Mouse (Mus musculus) neural tube, embryonic 12.5 days (tissue): ENCODE measurements around the gene Prkar2a. TPM values are rescaled to one million over a fixed set of nuclear protein-coding genes. Genes with fewer than 3 reads are reported as not detected.

ENCODE experiments used
- ATAC-seq: fragments of 200-750 bp; cut with Nextera tagmentation; 2 replicates; pipeline ENCODE4 v1.8.0; 2017; ENCODE audit warnings: low read depth, mild to moderate bottlenecking, moderate TSS enrichment, moderate library complexity; ENCODE audit not compliant: low FRiP score
- H3K27ac ChIP-seq: fragments of 300-500 bp; sonication (generic); 2 replicates; pipeline ENCODE4 v1.5.1; 2016
- H3K27me3 ChIP-seq: fragments of 300-500 bp; sonication (generic); replicated peaks from 2 replicates; pipeline ENCODE4 v1.6.1; 2016; ENCODE audit warnings: mild to moderate bottlenecking
- H3K36me3 ChIP-seq: fragments of 300-500 bp; sonication (generic); 2 replicates; pipeline ENCODE4 v1.6.1; 2016; ENCODE audit warnings: mild to moderate bottlenecking
- H3K4me1 ChIP-seq: fragments of 300-500 bp; sonication (generic); 2 replicates; pipeline ENCODE4 v1.6.1; 2016
- H3K4me2 ChIP-seq: fragments of 300-500 bp; sonication (generic); replicated peaks from 2 replicates; pipeline ENCODE4 v1.6.1; 2016; ENCODE audit warnings: mild to moderate bottlenecking
- H3K4me3 ChIP-seq: fragments of 300-500 bp; sonication (generic); 2 replicates; pipeline ENCODE4 v1.5.1; 2016
- H3K9ac ChIP-seq: fragments of 300-500 bp; sonication (generic); 2 replicates; pipeline ENCODE4 v1.6.1; 2016; ENCODE audit warnings: mild to moderate bottlenecking
- H3K9me3 ChIP-seq: fragments of 300-500 bp; sonication (generic); 2 replicates; pipeline ENCODE4 v1.6.1; 2016; ENCODE audit warnings: mild to moderate bottlenecking
- WGBS: fragments of 180-500 bp; shearing (Covaris S2); methylation state at CpG from one replicate; pipeline ENCODE4 v1.1.7; 2016; 5-methylcytosine and 5-hydroxymethylcytosine counted together
- polyA plus RNA-seq: library from polyadenylated mRNA; unstranded; fragments of >200 nt; fragmentation: Nextera tagmentation; extraction: Ambion mirVana; gene quantifications from 2 replicates; pipeline ENCODE4 v1.2.1, GENCODE M21; 2016

Gene Prkar2a
- polyA plus RNA-seq, 1 experiment from 2014 or later, result 66.4 TPM

DNA sequence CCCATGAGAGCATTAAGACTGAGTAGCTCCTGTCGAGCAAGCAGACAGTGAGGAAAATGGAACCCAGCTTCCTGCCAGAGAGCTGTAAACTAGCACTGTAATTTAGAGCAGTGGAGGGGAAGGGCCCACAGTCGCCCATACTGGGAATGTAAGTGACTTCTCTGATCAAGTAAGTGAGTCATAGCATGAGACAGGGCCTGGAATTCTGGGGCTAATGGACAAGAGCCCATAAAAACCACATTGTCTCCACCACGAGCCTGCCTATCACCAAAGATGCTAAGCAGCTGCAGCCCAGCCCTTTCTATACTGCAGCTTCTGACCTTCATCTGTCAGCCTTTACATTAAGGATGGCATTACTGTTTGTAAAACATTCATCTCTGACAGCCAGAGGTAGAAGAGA, 50.1 kb downstream of the Prkar2a start:
- Histone ChIP-seq H3K4me1 (no peaks in the 10 kb centered on the region), H3K36me3 (peaks cover 47% of the 10 kb centered on the region), H3K9me3 (no peaks in the 10 kb centered on the region), H3K27ac (no peak overlapping the region), H3K27me3 (no peaks in the 10 kb centered on the region), H3K4me2 (no peak overlapping the region), H3K4me3 (no peak overlapping the region), H3K9ac (no peak overlapping the region)
- 37% methylated on average over 3 of the region's 3 CpGs for WGBS
- ATAC-seq, result no peak

DNA sequence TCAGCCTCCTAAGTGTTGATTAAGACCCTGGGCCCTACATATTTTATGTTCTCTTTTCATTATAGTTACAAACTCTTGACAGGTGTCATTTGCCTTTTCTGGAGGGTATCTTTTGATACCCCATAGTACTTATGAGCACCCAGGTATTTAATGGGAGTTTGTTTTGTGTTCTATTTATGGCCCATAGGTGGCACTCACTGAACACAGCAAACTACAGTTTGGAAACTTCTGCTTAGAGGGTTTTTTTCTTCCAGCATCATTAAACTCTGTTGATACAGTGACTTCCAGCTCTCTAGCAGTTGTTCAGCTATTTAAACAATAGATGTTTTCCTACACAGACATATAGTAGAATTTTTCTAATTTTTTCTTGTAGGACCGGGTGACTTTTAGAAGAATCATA, 50.9 kb downstream of the Prkar2a start:
- Histone ChIP-seq H3K27me3 (no peaks in the 10 kb centered on the region), H3K9me3 (no peaks in the 10 kb centered on the region), H3K4me3 (no peak overlapping the region), H3K27ac (no peak overlapping the region), H3K36me3 (peaks cover 41% of the 10 kb centered on the region), H3K4me2 (no peak overlapping the region), H3K4me1 (no peaks in the 10 kb centered on the region), H3K9ac (no peak overlapping the region)
- 88% methylated on average over 1 of the region's 1 CpGs for WGBS
- no peak for ATAC-seq

DNA sequence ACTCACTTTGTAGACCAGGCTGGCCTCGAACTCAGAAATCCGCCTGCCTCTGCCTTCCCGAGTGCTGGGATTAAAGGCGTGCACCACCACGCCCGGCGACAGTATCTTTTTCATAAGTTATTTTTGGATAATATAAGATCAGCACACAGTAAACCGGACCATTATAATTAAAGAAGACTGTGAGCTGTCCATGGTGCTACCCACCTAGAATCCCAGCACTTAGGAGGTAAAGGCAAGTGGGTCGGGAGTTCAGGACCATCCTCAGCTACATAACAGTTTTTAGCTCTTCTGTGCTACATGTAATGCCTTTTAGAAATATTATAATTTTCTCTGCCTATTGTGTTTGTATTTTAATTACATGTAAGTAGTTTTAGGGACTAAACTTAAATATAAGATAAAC, 52.9 kb downstream of the Prkar2a start:
- Histone ChIP-seq H3K4me3 (no peak overlapping the region), H3K27ac (no peak overlapping the region), H3K9me3 (no peaks in the 10 kb centered on the region), H3K4me2 (no peak overlapping the region), H3K27me3 (no peaks in the 10 kb centered on the region), H3K4me1 (no peaks in the 10 kb centered on the region), H3K36me3 (peaks cover 54% of the 10 kb centered on the region), H3K9ac (no peak overlapping the region)
- WGBS, result 96% methylated on average over 9 of the region's 9 CpGs
- no peak for ATAC-seq

DNA sequence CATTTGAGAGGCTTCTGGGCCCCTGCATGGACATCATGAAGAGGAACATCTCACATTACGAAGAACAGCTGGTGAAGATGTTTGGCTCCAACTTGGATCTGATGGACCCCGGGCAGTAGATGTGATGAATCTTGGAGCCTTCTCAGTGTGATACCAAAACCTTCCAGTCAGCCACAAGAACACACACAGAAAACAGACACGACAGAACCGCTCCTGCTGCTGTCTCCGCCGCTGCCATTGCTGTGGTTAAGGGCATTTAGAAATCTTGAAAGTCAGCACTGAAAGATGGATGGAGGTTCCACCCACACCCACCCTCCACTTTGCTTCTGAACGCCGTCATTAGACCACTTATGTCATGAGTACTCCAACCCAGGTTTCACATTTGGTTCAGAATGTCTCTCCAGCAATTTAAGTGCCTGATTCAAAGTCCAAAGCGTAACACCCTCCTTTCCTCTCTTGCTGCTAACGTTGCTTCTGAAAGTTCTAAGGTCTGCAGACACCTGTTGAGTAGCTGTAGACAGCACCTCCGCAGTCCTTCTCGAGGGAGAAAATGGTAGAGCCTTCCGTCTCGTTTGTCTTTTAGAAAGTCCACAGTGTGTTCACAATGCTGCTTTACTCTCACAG, 57.9 kb downstream of the Prkar2a start:
- Histone ChIP-seq H3K36me3 (peaks cover 55% of the 10 kb centered on the region), H3K9me3 (no peaks in the 10 kb centered on the region), H3K4me2 (no peak overlapping the region), H3K27me3 (no peaks in the 10 kb centered on the region), H3K4me3 (no peak overlapping the region), H3K9ac (no peak overlapping the region), H3K27ac (no peak overlapping the region), H3K4me1 (no peaks in the 10 kb centered on the region)
- no peak for ATAC-seq
- WGBS, result 91% methylated on average over 14 of the region's 14 CpGs

DNA sequence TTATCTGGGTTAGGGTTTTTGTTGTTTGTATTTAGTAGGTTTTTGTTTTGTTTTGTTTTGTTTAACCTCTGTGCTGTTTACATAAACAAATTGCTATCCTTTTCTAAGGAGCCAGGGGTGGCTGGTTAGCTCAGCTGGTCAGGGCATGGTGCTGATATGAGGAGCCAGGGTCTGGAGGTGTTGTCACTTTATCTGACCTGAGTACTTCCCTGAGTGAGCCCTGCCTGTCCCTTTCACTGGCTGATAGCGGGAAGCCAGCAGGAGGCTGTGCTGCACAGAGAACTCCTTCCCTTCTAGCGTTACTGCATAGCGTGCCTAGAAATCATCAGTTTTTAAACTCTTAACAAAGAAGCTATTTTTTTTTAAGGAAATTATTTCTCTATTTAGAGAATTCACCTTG, 58.6 kb downstream of the Prkar2a start:
- WGBS, result 88% methylated on average over 3 of the region's 3 CpGs
- H3K9me3 ChIP-seq, result no peaks in the 10 kb centered on the region
- H3K4me3 ChIP-seq, result no peak overlapping the region
- no peaks in the 10 kb centered on the region for H3K27me3 ChIP-seq
- peaks cover 48% of the 10 kb centered on the region for H3K36me3 ChIP-seq
- no peaks in the 10 kb centered on the region for H3K4me1 ChIP-seq
- no peak overlapping the region for H3K4me2 ChIP-seq
- no peak for ATAC-seq
- H3K27ac ChIP-seq, result no peak overlapping the region
- no peak overlapping the region for H3K9ac ChIP-seq

DNA sequence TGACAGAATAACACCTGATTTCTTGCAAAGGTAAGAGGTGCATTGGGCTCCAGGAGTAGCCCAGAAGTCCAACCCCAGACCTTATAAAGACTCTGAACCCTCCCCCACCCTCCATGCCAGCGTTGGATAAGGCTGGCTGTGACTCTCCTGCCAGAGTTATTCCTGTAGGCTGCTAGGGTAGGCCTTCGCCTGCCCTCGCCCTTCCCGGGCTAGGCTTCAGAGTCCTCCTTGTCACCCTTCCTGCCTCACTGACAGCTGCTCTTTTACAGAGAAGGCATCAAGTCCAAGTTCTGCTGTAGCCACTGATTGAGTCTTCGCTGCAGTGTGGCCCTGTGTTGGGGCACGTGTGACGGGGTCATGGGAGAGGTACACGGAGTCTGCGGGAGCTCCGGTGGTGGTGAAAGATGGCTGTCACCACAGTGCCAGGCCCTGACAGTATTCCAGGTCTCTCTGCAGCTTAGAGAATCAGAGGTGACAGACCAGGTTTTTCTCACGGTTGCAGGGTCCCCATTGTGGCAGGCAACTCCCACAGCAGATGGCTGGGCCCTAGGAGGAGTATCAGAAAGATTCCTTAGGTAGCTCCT, 59.6 kb downstream of the Prkar2a start:
- WGBS, result 82% methylated on average over 11 of the region's 11 CpGs
- Histone ChIP-seq H3K36me3 (peaks cover 39% of the 10 kb centered on the region), H3K9ac (no peak overlapping the region), H3K9me3 (no peaks in the 10 kb centered on the region), H3K4me1 (no peaks in the 10 kb centered on the region), H3K27ac (no peak overlapping the region), H3K4me3 (no peak overlapping the region), H3K27me3 (no peaks in the 10 kb centered on the region), H3K4me2 (no peak overlapping the region)
- ATAC-seq, result no peak

DNA sequence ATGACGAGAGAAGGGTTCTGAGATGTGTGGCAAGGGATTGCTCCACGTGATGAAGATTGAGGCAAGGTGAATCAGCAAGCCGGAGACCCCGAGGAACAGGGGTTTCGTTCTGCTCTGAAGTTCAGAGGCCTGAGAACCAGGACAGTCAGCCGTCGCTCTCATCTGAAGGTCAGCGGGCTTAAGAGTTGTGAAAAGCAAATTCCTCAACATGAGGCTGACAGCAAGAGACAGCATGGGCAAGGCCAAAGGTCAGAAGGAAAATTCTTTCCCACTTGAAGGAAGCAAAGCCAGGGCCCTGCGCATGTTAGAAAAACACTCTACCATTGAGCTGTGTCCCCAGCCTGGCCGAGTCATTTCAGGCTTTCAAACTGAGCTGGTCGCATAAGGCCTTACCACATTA, 61.5 kb downstream of the Prkar2a start:
- Histone ChIP-seq H3K27me3 (no peaks in the 10 kb centered on the region), H3K36me3 (peaks cover 27% of the 10 kb centered on the region), H3K9me3 (no peaks in the 10 kb centered on the region), H3K9ac (no peak overlapping the region), H3K4me3 (no peak overlapping the region), H3K4me1 (no peaks in the 10 kb centered on the region), H3K27ac (no peak overlapping the region), H3K4me2 (no peak overlapping the region)
- no peak for ATAC-seq
- 92% methylated on average over 11 of the region's 11 CpGs for WGBS

DNA sequence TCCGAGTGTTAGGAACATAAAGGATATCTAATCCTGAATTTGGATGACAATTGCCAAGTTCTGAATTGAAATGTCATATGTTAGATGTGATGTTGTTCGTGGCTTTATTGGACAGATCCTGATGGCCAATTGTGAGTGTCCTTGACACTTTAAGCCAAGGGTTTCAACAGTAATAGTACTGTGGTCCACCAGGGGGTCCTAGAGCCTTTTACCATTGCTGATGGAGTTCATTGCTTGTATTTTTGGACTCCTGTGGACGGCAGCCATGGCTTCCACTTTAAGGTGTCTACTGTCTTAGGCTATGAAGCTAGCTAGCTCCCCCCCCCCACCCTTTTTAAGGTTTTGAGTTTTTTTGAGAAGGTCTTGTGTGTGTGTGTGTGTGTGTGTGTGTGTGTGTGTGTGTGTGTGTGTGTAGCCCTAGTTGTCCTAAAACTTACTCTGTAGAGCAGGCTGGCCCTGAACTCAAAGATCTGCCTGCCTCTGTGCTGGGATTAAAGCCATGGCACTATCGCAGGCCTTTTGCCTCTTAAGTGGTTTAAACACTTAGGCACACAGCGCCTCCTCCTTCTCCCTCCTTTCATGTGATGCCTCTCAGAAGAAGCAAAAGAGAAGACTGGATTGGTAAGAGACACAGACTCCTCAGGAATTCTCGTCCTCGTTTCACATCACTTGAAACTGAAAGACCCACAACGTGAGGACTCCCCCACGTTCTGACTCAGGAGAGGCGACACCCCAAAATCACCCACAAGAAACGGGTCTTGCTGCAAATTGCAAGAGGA, 63.2 kb downstream of the Prkar2a start:
- no peak overlapping the region for H3K9ac ChIP-seq
- peaks cover 11% of the 10 kb centered on the region for H3K36me3 ChIP-seq
- H3K4me2 ChIP-seq, result no peak overlapping the region
- H3K9me3 ChIP-seq, result no peaks in the 10 kb centered on the region
- WGBS, result 93% methylated on average over 11 of the region's 11 CpGs
- H3K27ac ChIP-seq, result no peak overlapping the region
- no peaks in the 10 kb centered on the region for H3K27me3 ChIP-seq
- no peak overlapping the region for H3K4me3 ChIP-seq
- no peaks in the 10 kb centered on the region for H3K4me1 ChIP-seq
- ATAC-seq, result no peak

DNA sequence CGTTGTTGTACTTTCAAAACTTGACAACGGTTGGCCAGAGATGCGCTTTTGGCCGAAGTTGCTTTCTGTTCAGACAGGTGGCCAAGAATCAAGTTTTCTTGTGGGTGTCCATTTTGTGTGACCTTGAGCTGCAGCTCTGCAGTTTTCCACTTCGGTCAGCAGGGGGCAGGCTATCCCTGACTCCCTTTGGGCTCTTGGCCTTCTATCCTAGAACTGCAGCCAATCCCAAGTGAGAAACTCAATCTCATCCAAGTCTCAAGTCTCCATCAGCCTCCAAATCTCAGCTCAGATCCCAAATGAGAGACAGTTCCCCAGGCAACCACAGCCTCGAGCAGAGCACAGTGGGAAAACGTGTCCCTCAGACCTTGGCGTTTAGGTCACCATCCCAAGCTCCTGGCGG, 64.2 kb downstream of the Prkar2a start:
- 71% methylated on average over 9 of the region's 9 CpGs for WGBS
- Histone ChIP-seq H3K9ac (no peak overlapping the region), H3K27ac (no peak overlapping the region), H3K4me2 (no peak overlapping the region), H3K27me3 (no peaks in the 10 kb centered on the region), H3K4me3 (no peak overlapping the region), H3K36me3 (peaks cover 7% of the 10 kb centered on the region), H3K9me3 (no peaks in the 10 kb centered on the region), H3K4me1 (no peaks in the 10 kb centered on the region)
- ATAC-seq, result no peak

DNA sequence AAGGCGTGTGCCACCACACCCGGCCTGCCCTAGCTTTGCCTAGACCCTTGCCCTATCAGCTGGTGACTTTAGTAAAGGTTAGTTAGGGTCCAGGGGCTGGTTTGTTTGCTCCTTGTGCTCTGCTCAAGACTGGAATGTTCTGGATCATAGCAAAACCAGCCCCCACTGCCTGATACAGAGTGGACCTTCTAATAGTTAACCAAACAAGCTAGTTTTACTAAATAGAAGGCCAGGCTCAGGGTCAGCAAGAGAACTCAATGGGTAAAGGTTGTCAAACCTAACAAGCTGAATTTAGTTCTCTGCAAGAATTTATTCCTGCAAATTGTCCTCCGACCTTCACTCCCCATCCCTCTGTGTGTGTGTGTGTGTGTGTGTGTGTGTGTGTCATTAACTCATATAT, 64.9 kb downstream of the Prkar2a start:
- Histone ChIP-seq H3K27me3 (no peaks in the 10 kb centered on the region), H3K4me3 (no peak overlapping the region), H3K27ac (no peak overlapping the region), H3K36me3 (0 out of 2 replicates have a peak, but pooled peaks cover under 1% of the 10 kb centered on the region), H3K4me2 (no peak overlapping the region), H3K4me1 (no peaks in the 10 kb centered on the region), H3K9me3 (no peaks in the 10 kb centered on the region), H3K9ac (no peak overlapping the region)
- no peak for ATAC-seq
- WGBS, result 92% methylated on average over 3 of the region's 3 CpGs

DNA sequence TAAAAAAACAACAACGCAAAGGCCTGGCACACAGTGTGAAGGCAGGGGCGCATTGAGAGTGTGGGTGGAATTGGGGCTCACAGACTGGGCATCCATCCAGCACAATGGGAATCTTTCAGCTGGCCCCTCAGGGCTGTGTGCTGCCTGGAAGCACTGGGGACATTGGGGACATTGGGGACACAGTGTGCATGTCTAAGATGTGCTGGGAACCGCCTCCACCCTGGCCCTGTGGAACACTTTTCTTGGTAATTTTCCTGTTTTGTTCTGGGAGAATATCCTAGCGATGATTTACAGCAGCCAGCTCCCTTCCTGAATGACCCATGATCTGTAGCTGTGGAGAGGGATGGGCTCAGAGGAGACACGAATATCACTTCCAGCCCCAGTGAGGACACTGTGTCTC, 65.3 kb downstream of the Prkar2a start:
- ATAC-seq, result no peak
- no peak overlapping the region for H3K9ac ChIP-seq
- 92% methylated on average over 5 of the region's 5 CpGs for WGBS
- no peak overlapping the region for H3K4me3 ChIP-seq
- no peaks in the 10 kb centered on the region for H3K9me3 ChIP-seq
- no peaks in the 10 kb centered on the region for H3K4me1 ChIP-seq
- H3K27ac ChIP-seq, result no peak overlapping the region
- no peak overlapping the region for H3K4me2 ChIP-seq
- no peaks in the 10 kb centered on the region for H3K27me3 ChIP-seq
- no peaks in the 10 kb centered on the region for H3K36me3 ChIP-seq

DNA sequence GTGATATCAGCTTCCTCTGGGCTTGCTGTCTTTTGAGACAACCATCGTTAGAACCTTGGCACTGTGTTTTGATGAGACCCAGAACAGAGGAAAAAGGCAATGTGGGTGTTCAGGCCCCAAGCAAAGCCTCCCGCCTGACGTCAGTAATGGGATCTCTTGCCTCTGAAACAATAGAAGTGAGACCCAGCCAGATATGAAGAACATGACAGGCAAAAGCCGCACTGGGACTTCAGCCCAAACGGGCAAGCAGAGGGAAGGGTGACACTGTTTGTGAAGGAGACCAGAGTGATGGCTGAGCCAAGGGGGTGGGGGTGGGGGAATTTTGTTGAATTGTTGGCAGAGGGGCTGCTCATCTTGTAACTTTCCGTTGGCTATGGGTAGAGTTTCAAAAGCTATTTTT, 68.3 kb downstream of the Prkar2a start:
- Histone ChIP-seq H3K4me2 (no peak overlapping the region), H3K27me3 (no peaks in the 10 kb centered on the region), H3K9me3 (no peaks in the 10 kb centered on the region), H3K36me3 (no peaks in the 10 kb centered on the region), H3K4me3 (no peak overlapping the region), H3K9ac (no peak overlapping the region), H3K4me1 (no peaks in the 10 kb centered on the region), H3K27ac (no peak overlapping the region)
- WGBS, result 73% methylated on average over 6 of the region's 6 CpGs
- no peak for ATAC-seq

DNA sequence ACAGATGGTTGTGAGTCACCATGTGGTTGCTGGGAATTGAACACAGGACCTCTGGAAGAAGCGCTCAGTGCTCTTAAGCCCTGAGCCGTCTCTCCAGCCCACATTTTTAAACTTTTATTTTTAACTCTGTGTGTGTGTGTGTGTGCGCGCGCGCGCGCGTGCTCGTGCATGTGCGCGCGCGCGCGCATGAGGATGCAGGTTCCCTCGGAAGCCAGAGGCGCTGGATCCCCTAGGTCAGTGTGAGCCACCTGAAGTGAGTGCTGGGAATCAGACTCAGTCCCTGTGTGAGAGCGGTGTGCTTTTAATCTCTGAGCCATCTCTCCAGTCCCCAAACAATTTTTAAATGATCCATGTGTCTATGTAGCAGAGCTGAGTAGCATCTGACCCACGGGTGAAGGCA, 70.0 kb downstream of the Prkar2a start:
- H3K9ac ChIP-seq, result no peak overlapping the region
- WGBS, result 96% methylated on average over 20 of the region's 20 CpGs
- H3K4me1 ChIP-seq, result no peaks in the 10 kb centered on the region
- no peaks in the 10 kb centered on the region for H3K27me3 ChIP-seq
- no peak overlapping the region for H3K4me3 ChIP-seq
- no peak overlapping the region for H3K4me2 ChIP-seq
- H3K9me3 ChIP-seq, result no peaks in the 10 kb centered on the region
- no peak for ATAC-seq
- no peak overlapping the region for H3K27ac ChIP-seq
- no peaks in the 10 kb centered on the region for H3K36me3 ChIP-seq
